ENCODE assay signal across 8 mouse cellular contexts in genomic region chr17:14165332-14165876, GRCm38 (mm10). TPM values are rescaled to one million over a fixed set of nuclear protein-coding genes. Genes with fewer than 3 reads are reported as not detected.
DNase-seq lines count a peak whose midpoint lies in the region; ATAC-seq and TF ChIP-seq lines count a peak whose summit lies in the region.

No protein-coding gene starts in this region.

- DNase-seq in heart, adult 9 months (ENCODE audit: low spot score in 2 of 2): no peak
- peak; percentile 66 for DNase-seq in forebrain, embryonic 11.5 days (ENCODE audit: low spot score)
- DNase-seq in hindbrain, postnatal 0 days (ENCODE audit: low spot score): peak; percentile 86
- DNase-seq in left cerebral cortex, adult 8-10 months (ENCODE audit: low spot score in 2 of 2): peak; percentile 58
- peak; percentile 61 for DNase-seq in neural tube, embryonic 11.5 days (ENCODE audit: low spot score)
- DNase-seq in stomach, postnatal 0 days (ENCODE audit: low spot score): no peak
- no peak for DNase-seq in cerebellum, adult 11-12 months

- H3K4me1 ChIP-seq in heart, embryonic 12.5 days (replicated peaks): peaks cover 35% of the 10 kb centered on the region
- H3K4me1 ChIP-seq in forebrain, embryonic 11.5 days (replicated peaks; ENCODE audit: control insufficient read depth, insufficient read depth, low read length): peaks cover 14% of the 10 kb centered on the region; the same call in 1 of the 2 replicates
- H3K4me1 ChIP-seq in hindbrain, postnatal 0 days (ENCODE audit: insufficient read depth, low read length): peaks cover 22% of the 10 kb centered on the region
- peaks cover 4% of the 10 kb centered on the region; the same call in 1 of the 2 replicates for H3K4me1 ChIP-seq in neural tube, embryonic 11.5 days (ENCODE audit: control insufficient read depth, insufficient read depth, low read length)
- no peaks in the 10 kb centered on the region for H3K4me1 ChIP-seq in stomach, postnatal 0 days (replicated peaks; ENCODE audit: control insufficient read depth, insufficient read depth)

- no peak overlapping the region for H3K9ac ChIP-seq in heart, embryonic 12.5 days
- no peak overlapping the region for H3K9ac ChIP-seq in forebrain, embryonic 11.5 days (ENCODE audit: low read length)
- H3K9ac ChIP-seq in hindbrain, postnatal 0 days (replicated peaks; ENCODE audit: low read length): no peak overlapping the region
- H3K9ac ChIP-seq in neural tube, embryonic 11.5 days (ENCODE audit: low read length): 0 out of 2 replicates have a peak overlapping the region, but pooled peaks have one; percentile 23
- H3K9ac ChIP-seq in stomach, postnatal 0 days (ENCODE audit: low read length): no peak overlapping the region

- peaks cover 68% of the 10 kb centered on the region for H3K27me3 ChIP-seq in heart, embryonic 12.5 days (replicated peaks)
- H3K27me3 ChIP-seq in forebrain, embryonic 11.5 days (ENCODE audit: control insufficient read depth, insufficient read depth, low read length): no peaks in the 10 kb centered on the region
- H3K27me3 ChIP-seq in hindbrain, postnatal 0 days (ENCODE audit: insufficient read depth, low read length): no peaks in the 10 kb centered on the region
- no peaks in the 10 kb centered on the region for H3K27me3 ChIP-seq in neural tube, embryonic 11.5 days (ENCODE audit: control insufficient read depth, insufficient read depth, low read length)
- H3K27me3 ChIP-seq in stomach, postnatal 0 days (ENCODE audit: control insufficient read depth, insufficient read depth, low read length): no peaks in the 10 kb centered on the region

- no peak for TF ChIP-seq CTCF in hindbrain, postnatal 0 days (IDR thresholded peaks at IDR 0.05; ENCODE audit: low read depth)
- TF ChIP-seq CTCF in stomach, postnatal 0 days (IDR thresholded peaks at IDR 0.05; ENCODE audit: low read depth): no peak

- no peaks in the 10 kb centered on the region for H3K9me3 ChIP-seq in heart, embryonic 12.5 days (replicated peaks)
- H3K9me3 ChIP-seq in forebrain, embryonic 11.5 days (ENCODE audit: control insufficient read depth, low read length): no peaks in the 10 kb centered on the region
- H3K9me3 ChIP-seq in hindbrain, postnatal 0 days (ENCODE audit: low read length): no peaks in the 10 kb centered on the region
- no peaks in the 10 kb centered on the region for H3K9me3 ChIP-seq in neural tube, embryonic 11.5 days (ENCODE audit: control insufficient read depth, low read length)
- no peaks in the 10 kb centered on the region for H3K9me3 ChIP-seq in stomach, postnatal 0 days (ENCODE audit: control insufficient read depth, low read length)

- H3K4me3 ChIP-seq in heart, embryonic 12.5 days: no peak overlapping the region
- H3K4me3 ChIP-seq in forebrain, embryonic 11.5 days (ENCODE audit: low read depth, low read length): no peak overlapping the region
- H3K4me3 ChIP-seq in hindbrain, postnatal 0 days (ENCODE audit: low read length): no peak overlapping the region
- no peak overlapping the region for H3K4me3 ChIP-seq in neural tube, embryonic 11.5 days (ENCODE audit: low read depth, low read length)
- no peak overlapping the region for H3K4me3 ChIP-seq in stomach, postnatal 0 days (ENCODE audit: low read depth, low read length)

- no peak for ATAC-seq in heart, embryonic 12.5 days (ENCODE audit: insufficient number of reproducible peaks, low FRiP score)
- peak; percentile 74 for ATAC-seq in forebrain, embryonic 11.5 days (replicated peaks; ENCODE audit: low FRiP score)
- ATAC-seq in hindbrain, postnatal 0 days: peak; percentile 89
- ATAC-seq in neural tube, embryonic 11.5 days (ENCODE audit: insufficient read depth, low FRiP score, low TSS enrichment): peak; percentile 62
- ATAC-seq in stomach, postnatal 0 days (ENCODE audit: low FRiP score, low TSS enrichment): no peak; the same call in 1 of the 2 replicates

- 6% methylated on average over 10 of the region's 10 CpGs for WGBS in heart, embryonic 12.5 days
- WGBS in forebrain, embryonic 11.5 days: under 1% methylated on average over 10 of the region's 10 CpGs
- WGBS in hindbrain, postnatal 0 days: 5% methylated on average over 10 of the region's 10 CpGs
- WGBS in neural tube, embryonic 11.5 days: under 1% methylated on average over 9 of the region's 10 CpGs
- 11% methylated on average over 10 of the region's 10 CpGs for WGBS in stomach, postnatal 0 days

- H3K27ac ChIP-seq in heart, embryonic 12.5 days (ENCODE audit: poor library complexity, severe bottlenecking): no peak overlapping the region
- H3K27ac ChIP-seq in forebrain, embryonic 11.5 days (ENCODE audit: low read depth, low read length): no peak overlapping the region
- peak overlapping the region; percentile 56; the same call in 1 of the 2 replicates for H3K27ac ChIP-seq in hindbrain, postnatal 0 days
- H3K27ac ChIP-seq in neural tube, embryonic 11.5 days (ENCODE audit: low read depth, low read length): no peak overlapping the region
- no peak overlapping the region for H3K27ac ChIP-seq in stomach, postnatal 0 days (replicated peaks)

- H3K36me3 ChIP-seq in heart, embryonic 12.5 days: no peaks in the 10 kb centered on the region
- no peaks in the 10 kb centered on the region for H3K36me3 ChIP-seq in forebrain, embryonic 11.5 days (ENCODE audit: control insufficient read depth, insufficient read depth, low read length)
- H3K36me3 ChIP-seq in hindbrain, postnatal 0 days (ENCODE audit: insufficient read depth, low read length): no peaks in the 10 kb centered on the region
- no peaks in the 10 kb centered on the region for H3K36me3 ChIP-seq in neural tube, embryonic 11.5 days (ENCODE audit: control insufficient read depth, insufficient read depth, low read length)
- no peaks in the 10 kb centered on the region for H3K36me3 ChIP-seq in stomach, postnatal 0 days (ENCODE audit: control insufficient read depth, insufficient read depth, low read length)

- TF ChIP-seq EP300 in stomach, postnatal 0 days (optimal IDR thresholded peaks at IDR 0.05): no peak

- peak overlapping the region; percentile 35 for H3K4me2 ChIP-seq in heart, embryonic 12.5 days
- H3K4me2 ChIP-seq in forebrain, embryonic 11.5 days (ENCODE audit: low read depth, low read length, severe bottlenecking): peak overlapping the region; percentile 33; the same call in 1 of the 2 replicates
- H3K4me2 ChIP-seq in hindbrain, postnatal 0 days (ENCODE audit: low read depth, low read length): peak overlapping the region; percentile 25
- H3K4me2 ChIP-seq in neural tube, embryonic 11.5 days (ENCODE audit: low read depth): peak overlapping the region; percentile 14; the same call in 1 of the 2 replicates
- no peak overlapping the region; the same call in 1 of the 2 replicates for H3K4me2 ChIP-seq in stomach, postnatal 0 days (replicated peaks; ENCODE audit: low read depth)

RNA-seq across cellular contexts. Expression of gene Dact2, which starts 38.7 kb away (rescaled TPM):
- polyA plus RNA-seq in heart, embryonic 12.5 days (2016; fragmentation: Nextera tagmentation; extraction: Ambion mirVana): 1.7 and 2.4 TPM in 2 replicates
- 0.37 and 0.73 TPM in 2 replicates for polyA plus RNA-seq in forebrain, embryonic 11.5 days (2014; fragmentation: Nextera tagmentation; extraction: Ambion mirVana)
- 18.6 and 25.3 TPM in 2 replicates for total RNA-seq in hindbrain, postnatal 0 days (2014; rRNA removed)
- 2.0 and 2.1 TPM in 2 replicates for polyA plus RNA-seq in hindbrain, postnatal 0 days (2015; fragmentation: Nextera tagmentation; extraction: Ambion mirVana)
- total RNA-seq in left cerebral cortex, adult 8-10 months (2022): 10 to 100 TPM; 76.6 to 98.0 (median 87.1) TPM
- 1.1 and 1.4 TPM in 2 replicates for polyA plus RNA-seq in neural tube, embryonic 11.5 days (2014; fragmentation: Nextera tagmentation; extraction: Ambion mirVana)
- polyA plus RNA-seq in stomach, postnatal 0 days (2015; fragmentation: Nextera tagmentation; extraction: Ambion mirVana): 1.6 and 1.8 TPM in 2 replicates

Comparison
In these comparisons a context has a peak if more than half of its experiments do, and no peak if none do; other contexts are left out.
1. ATAC-seq: peak in forebrain, embryonic 11.5 days (single experiment), hindbrain, postnatal 0 days (single experiment) and neural tube, embryonic 11.5 days (single experiment); none in heart, embryonic 12.5 days (single experiment) and stomach, postnatal 0 days (single experiment).
2. DNase-seq: peak in forebrain, embryonic 11.5 days (single experiment), hindbrain, postnatal 0 days (single experiment), left cerebral cortex, adult 8-10 months (2 of 2) and neural tube, embryonic 11.5 days (single experiment); none in heart, adult 9 months (0 of 2), stomach, postnatal 0 days (single experiment) and cerebellum, adult 11-12 months (single experiment).